Mouse (Mus musculus) Patski (cell line): ENCODE results near the gene Rapgefl1. TPM values are rescaled to one million over a fixed set of nuclear protein-coding genes. Genes with fewer than 3 reads are reported as not detected.

ENCODE experiments used
- ATAC-seq: fragments of 100-300 bp; one replicate; pipeline ENCODE4 v1.8.0; 2021
- CTCF ChIA-PET: fragments of 350-600 bp; sonication (Branson Sonifier 250); formaldehyde crosslinking; loops from one replicate; lab custom pipeline; 2022; ENCODE audit warnings: inconsistent platforms; lab: Charles Lee
- POLR2A ChIA-PET: fragments of 350-600 bp; sonication (Branson Sonifier 250); formaldehyde crosslinking; loops from one replicate; lab custom pipeline; 2022; ENCODE audit warnings: antibody characterized with exemption, inconsistent platforms; lab: Charles Lee
- DNase-seq: peaks from one replicate; pipeline ENCODE4 v3.0.0-alpha.2; 2011; ENCODE audit warnings: low read depth, low spot score
- H3K27me3 ChIP-seq: fragments of 371-371 bp; one replicate; pipeline ENCODE4 v1.5.1; 2021
- CTCF ChIP-seq: fragments of 100-300 bp; IDR thresholded peaks from one replicate; pipeline ENCODE4 v1.5.1; 2021
- in situ Hi-C: fragments of 300-500 bp; cut with MboI; formaldehyde crosslinking; loops from 3 replicates; pipeline ENCODE4 v1.11.1; 2018; ENCODE audit warnings: low pct_unique_long_range_greater_than_20kb, mixed read lengths
- polyA plus RNA-seq: library from polyadenylated mRNA; unstranded; gene quantifications from one replicate; pipeline ENCODE4 v1.2.3, GENCODE M21; 2021

Rapgefl1 gene
- polyA plus RNA-seq, 1 experiment from 2014 or later: 2.8 TPM

DNA sequence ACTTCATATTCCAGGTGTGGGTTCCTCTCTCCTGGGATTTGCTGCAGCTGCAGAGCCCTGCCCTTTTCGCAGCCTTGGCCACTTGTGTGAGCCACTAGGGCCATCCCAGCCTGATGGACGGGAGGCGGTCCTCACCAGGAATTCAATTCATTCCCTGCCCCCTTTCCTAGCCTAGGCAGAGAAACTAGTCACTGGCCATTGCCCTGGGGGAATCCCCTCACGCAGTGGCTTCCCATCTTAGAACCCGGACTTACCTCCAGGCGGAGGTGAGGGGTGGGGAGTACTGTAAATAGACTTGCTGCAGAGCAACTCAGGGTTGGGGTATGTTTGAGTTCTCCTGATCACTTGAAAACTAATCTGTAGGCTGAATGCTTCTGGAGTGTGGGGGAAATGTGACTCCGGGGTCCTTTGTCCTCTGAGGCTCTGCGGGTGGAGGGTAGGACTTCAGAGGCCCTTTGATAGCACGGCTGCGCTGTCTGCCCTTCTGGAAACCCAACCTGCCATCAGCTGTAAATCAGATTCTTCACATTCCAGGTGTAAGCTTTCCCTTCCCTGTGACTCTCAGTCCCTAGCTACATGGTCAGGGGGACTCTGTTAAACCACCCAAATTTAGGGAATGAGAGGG lies 66.1 kb downstream of the Rapgefl1 start:
- DNase-seq: no peak
- CTCF ChIA-PET: no interaction called here
- in situ Hi-C loops: loop anchor here (5.0 kb wide), 1 partner anchor 35 kb away; no protein-coding TSS in a partner anchor
- no peak for TF ChIP-seq CTCF
- H3K27me3 ChIP-seq: no peaks in the 10 kb centered on the region
- POLR2A ChIA-PET: no interaction called here
- ATAC-seq: no peak

Other genes with a start within 250 kb of the Rapgefl1 start
- 94.8 TPM for gene Ormdl3, start 249.4 kb upstream of the Rapgefl1 start, polyA plus RNA-seq
- not detected for gene Lrrc3c, start 238.5 kb upstream of the Rapgefl1 start, polyA plus RNA-seq
- 16.4 TPM for gene Gm12355, start 211.1 kb upstream of the Rapgefl1 start, polyA plus RNA-seq
- not detected for gene Gsdma3, start 210.4 kb upstream of the Rapgefl1 start, polyA plus RNA-seq
- not detected for gene Gsdma2, start 190.0 kb upstream of the Rapgefl1 start, polyA plus RNA-seq
- 0.06 TPM for gene Gsdma, start 172.4 kb upstream of the Rapgefl1 start, polyA plus RNA-seq
- gene Psmd3, start 154.2 kb upstream of the Rapgefl1 start, polyA plus RNA-seq: 161 TPM
- gene Csf3, start 135.5 kb upstream of the Rapgefl1 start, polyA plus RNA-seq: 0.62 TPM
- 47.2 TPM for gene Med24, start 107.3 kb upstream of the Rapgefl1 start, polyA plus RNA-seq
- gene Thra, start 96.1 kb upstream of the Rapgefl1 start, polyA plus RNA-seq: 44.7 TPM
- 37.2 TPM for gene Nr1d1, start 61.5 kb upstream of the Rapgefl1 start, polyA plus RNA-seq
- 69.9 TPM for gene Msl1, start 41.3 kb upstream of the Rapgefl1 start, polyA plus RNA-seq
- 39.4 TPM for gene Casc3, start 31.9 kb upstream of the Rapgefl1 start, polyA plus RNA-seq
- 11.2 TPM for gene Wipf2, start 26.9 kb downstream of the Rapgefl1 start, polyA plus RNA-seq
- gene Cdc6, start 71.0 kb downstream of the Rapgefl1 start, polyA plus RNA-seq: 9.0 TPM
- gene Rara, start 91.0 kb downstream of the Rapgefl1 start, polyA plus RNA-seq: 31.2 TPM
- 0.19 TPM for gene Gjd3, start 146.2 kb downstream of the Rapgefl1 start, polyA plus RNA-seq
- 139 TPM for gene Top2a, start 187.4 kb downstream of the Rapgefl1 start, polyA plus RNA-seq
- 3.0 TPM for gene Igfbp4, start 204.5 kb downstream of the Rapgefl1 start, polyA plus RNA-seq